Mouse (Mus musculus) inflammation-experienced regulatory T-cells, adult 6 months (primary cell): ENCODE measurements around the gene Eml5. TPM values are rescaled to one million over a fixed set of nuclear protein-coding genes. Genes with fewer than 3 reads are reported as not detected.

Source experiments
- ATAC-seq: one replicate; pipeline ENCODE4 v1.8.0; 2017
- polyA plus RNA-seq, 3 experiments: library from polyadenylated mRNA; unstranded; fragments of 100-300 nt; shearing (Covaris generic); gene quantifications; one replicate each; pipeline ENCODE4 v1.2.1; 2017

Eml5 gene
- polyA plus RNA-seq, 3 experiments from 2014 or later = 3.8 to 21.7 (median 15.9) TPM

DNA sequence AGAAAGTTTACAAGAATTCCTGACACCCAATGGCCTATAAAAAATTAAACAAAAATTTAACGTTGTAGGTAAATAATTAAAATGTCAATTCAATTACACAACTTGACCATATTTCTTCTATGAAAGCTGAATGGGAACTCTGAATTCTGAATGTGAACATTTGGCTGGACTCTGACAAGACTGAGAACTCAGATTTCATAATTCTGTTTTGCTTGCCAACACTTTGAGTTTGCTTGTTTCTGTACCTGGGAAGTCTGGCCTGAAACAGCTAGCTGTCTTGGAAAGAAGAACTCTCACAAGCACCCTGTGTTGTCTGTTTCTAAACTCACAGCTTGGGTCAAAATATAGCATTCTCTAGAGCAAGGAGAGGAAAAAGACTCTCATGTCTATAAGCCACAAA, 67.4 kb downstream of the Eml5 start:
- no peak for ATAC-seq

GRCm38 (mm10) chr12:98832929-98833598, 68.2 kb downstream of the Eml5 start:
- ATAC-seq = no peak

GRCm38 (mm10) chr12:98831122-98831521, 70.2 kb downstream of the Eml5 start:
- no peak for ATAC-seq

DNA sequence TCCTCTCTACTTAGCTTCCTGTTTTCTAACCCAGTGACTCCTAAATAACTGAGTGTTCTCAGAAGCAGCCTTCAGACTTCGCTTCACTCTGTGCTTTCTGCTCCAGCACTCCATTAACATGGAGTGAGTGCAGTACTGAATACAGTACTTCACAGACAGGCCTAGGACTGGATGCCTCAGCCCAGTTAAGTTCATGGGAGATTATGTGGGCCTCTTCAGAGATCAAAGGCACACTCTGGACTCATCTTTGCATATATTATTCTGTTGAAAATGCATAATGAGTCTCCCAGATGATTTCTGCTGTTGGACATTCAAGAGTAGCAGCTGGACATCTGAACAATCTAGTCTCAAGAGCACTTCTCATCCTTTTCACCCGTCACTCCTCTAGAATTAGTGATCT, 80.5 kb downstream of the Eml5 start:
- no peak for ATAC-seq

GRCm38 (mm10) chr12:98804078-98804748, 97.1 kb downstream of the Eml5 start:
- ATAC-seq = no peak

GRCm38 (mm10) chr12:98802245-98802644, 99.0 kb downstream of the Eml5 start:
- ATAC-seq = no peak

GRCm38 (mm10) chr12:98800334-98800733, 101.0 kb downstream of the Eml5 start:
- ATAC-seq = no peak

DNA sequence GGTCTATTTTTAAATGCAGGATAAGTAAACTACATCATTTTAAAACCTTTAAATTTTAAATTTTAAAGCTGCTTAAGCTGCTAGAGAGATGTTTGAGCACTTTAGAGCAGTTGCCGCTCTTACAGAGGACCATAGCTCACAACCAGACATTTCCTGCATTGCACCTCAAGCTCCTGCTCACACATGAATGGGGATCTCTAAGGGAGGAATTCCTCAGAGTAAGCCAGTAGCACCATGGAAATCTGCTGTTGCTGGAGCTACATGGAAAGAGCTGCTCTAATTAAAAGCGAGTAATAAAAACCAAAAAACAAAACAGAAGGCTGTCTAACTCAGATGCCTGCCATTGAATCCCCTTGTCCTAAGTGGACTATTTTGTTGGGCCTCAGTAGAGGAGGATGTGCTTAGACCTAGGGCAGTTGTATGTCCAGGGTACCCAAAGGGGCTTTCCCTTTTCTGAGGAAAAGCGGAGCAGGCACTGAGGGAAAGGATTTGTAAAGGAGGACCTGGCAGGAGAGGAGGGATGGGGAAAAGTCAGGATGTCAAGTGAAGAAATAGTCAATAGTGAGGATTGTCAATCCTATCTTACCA, 105.5 kb downstream of the Eml5 start:
- no peak for ATAC-seq

DNA sequence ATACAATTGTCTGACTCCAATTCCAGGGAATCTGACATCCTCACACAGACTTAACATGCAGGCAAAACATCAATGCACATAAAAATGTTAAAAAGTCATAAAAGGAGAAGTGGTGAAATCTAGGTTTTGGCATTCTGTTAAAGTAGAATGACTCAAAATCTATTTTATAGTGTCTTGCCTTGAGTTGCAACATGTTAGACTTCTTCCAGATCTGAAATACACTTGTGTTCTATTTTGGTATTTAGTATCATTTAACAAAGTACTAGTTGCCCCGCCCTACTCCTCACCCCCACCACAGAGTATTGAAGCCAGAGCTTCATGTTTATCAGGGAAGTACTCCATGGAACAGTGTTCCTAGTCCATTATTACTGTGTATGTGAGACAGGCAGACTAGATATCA, 117.0 kb downstream of the Eml5 start:
- ATAC-seq = no peak

GRCm38 (mm10) chr12:98779148-98779547, 122.1 kb downstream of the Eml5 start:
- ATAC-seq = no peak

DNA sequence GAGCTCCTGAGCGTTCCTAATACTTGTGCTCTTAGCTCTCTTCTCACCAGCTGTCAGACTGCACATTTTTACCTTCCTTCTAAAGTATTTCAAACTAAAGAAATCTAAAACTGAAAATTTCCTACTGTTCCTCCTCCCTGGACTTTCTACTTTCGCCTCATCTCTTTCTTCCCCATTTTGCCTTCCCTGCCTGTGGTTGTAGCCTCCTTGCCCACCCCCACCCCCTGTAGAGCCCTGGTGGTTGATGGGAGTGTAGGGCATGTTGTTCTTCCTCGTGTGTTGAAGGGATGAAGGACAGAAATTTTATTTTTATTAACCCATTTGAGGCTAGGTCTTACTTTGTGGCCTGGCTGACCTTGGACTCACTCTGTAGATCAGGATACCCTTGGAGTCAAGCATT, 123.8 kb downstream of the Eml5 start:
- no peak for ATAC-seq

DNA sequence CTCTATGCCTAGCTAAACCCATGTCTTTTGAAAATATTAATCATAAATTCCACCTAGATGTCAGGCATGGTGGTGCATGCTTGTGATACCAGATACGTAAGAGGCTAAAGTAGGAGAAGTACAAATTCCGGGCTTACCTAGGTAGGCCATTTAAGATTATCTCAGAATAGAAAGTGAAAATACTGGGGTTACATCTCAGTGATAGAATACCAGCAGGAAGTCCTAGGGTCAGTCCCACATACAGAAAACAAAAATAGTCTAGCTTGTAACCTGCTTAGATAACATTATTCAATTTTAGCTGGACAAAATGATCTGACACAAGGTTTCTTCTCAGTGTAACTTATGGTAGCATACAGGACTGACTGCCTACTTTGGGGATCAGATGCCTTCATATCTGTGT, 135.0 kb downstream of the Eml5 start:
- ATAC-seq = peak; percentile 78

GRCm38 (mm10) chr12:98759700-98760099, 141.6 kb downstream of the Eml5 start:
- ATAC-seq = no peak

GRCm38 (mm10) chr12:98757636-98758035, 143.6 kb downstream of the Eml5 start:
- no peak for ATAC-seq

- peak; percentile 33 for ATAC-seq
These were observed 153.9 kb downstream of the Eml5 start for GRCm38 (mm10) chr12:98747380-98747753.

GRCm38 (mm10) chr12:98746746-98747379, 154.4 kb downstream of the Eml5 start, which contains the start of gene Zc3h14:
Zc3h14 (plus strand) TSS chr12:98746964.
- peak; percentile 80 for ATAC-seq

- peak; percentile 49 for ATAC-seq
These were observed 155.2 kb downstream of the Eml5 start for GRCm38 (mm10) chr12:98746131-98746530.

DNA sequence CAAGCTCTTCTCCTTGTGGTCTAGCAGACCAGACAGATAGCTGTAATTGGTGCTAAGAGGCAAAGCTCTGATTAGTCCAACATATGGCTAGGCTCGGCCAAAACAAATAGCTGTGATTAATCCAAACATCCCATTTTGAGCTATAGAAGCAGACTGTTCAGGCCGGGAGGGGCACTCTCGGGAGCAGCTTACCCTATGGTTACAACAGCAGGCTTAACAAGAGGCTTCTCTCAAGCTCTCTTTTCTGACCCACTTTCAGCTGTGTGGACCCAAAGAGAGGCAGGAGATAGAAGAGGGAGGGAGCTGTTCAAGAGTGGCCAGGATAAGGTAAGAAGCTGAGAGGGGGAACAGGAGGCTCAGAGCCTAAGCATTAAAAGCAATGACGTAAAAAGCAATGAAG, 155.7 kb downstream of the Eml5 start:
- no peak for ATAC-seq

GRCm38 (mm10) chr12:98741011-98741501, 160.2 kb downstream of the Eml5 start:
- no peak for ATAC-seq

DNA sequence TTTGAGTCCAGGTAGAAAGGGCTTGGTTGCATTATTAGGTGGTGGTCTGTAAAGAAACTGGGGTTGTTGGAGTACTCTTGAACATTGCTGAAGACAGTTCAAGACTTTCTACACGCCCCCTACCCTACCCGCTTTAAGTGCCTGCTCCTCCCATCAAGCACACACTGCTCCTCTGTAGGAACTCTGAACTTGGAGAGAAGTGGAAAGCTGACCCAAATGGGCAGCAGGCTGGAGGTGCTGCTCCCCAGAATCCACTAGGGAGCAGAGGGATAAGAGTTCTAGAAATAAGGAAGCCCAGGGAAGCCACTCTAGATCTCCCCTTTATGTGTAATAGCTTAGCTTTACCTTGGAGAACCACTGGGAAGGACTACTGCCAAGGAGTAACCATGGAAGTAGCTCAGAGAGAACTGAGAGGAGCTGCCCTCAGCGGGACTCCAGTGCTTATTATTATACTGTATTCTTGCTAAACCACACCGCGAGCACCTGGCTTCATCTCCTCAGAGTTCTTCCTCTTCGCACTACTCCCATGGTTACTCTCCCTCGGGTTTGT, 163.4 kb downstream of the Eml5 start:
- ATAC-seq = no peak

- ATAC-seq = no peak
These were observed 164.1 kb downstream of the Eml5 start, which contains the start of gene Ptpn21 for GRCm38 (mm10) chr12:98736951-98737800. Ptpn21 (minus strand) TSS chr12:98737405.
